Mouse (Mus musculus): ENCODE data around the gene Tnip1.

GRCm38 (mm10) chr11:54928886-54929285 lies 33.8 kb downstream of the Tnip1 start:
- TF ChIP-seq POLR2A (IDR thresholded peaks at IDR 0.05; ENCODE audit: low read depth, low read length) (no peak), CTCF (conservative IDR thresholded peaks at IDR 0.05; ENCODE audit: insufficient read depth, insufficient read length, low read depth, low read length) (no peak)
